Mouse (Mus musculus): ENCODE results near the gene Rai14. TPM values are rescaled to one million over a fixed set of nuclear protein-coding genes. Genes with fewer than 3 reads are reported as not detected.

Rai14 gene
- polyA plus RNA-seq, 1 experiment from 2014 or later = 4.6 TPM

DNA sequence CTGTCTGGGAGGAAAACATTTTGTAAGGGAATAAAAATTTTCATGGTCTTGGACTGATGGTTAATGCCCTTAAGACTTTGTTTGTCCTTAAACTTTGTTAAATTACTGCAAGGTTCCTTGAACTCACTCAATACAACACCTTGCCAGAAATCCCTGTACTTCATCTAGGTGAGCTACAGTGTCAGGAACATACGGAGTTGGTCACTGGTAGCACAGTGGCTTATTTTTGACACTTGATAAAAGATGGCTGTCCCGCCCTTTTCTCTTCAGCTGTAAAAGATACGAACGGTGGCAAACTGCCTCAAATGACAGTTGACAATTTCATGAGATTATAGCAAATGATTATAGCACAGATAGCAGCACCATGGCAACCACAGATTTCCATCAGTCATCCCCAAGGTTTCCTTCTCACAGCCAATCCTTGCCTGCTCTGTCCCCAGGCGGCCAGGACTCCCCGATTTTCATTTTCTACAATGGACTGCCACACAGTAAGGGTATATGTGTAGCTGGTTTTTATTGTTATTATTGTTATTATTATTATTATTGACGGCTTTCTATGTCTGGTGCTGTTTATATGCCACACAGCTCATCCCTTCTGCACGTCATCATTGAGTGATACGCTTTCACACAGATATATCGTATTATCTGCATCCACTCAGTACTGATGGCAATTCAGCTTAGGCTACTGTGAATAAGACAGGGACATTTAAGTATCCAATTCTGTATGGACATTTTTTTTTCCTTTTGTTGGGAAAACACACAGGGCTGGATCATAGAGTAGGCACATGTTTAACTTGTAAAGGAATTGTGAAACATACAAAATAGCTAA lies 129.9 kb downstream of the Rai14 start:
- ATAC-seq (ENCODE audit: insufficient read depth) = no peak
- H3K4me2 ChIP-seq = no peak overlapping the region
- H3K36me3 ChIP-seq (replicated peaks) = no peaks in the 10 kb centered on the region
- no peak overlapping the region for H3K4me3 ChIP-seq (replicated peaks)
- 62% methylated on average over 10 of the region's 10 CpGs for WGBS (ENCODE audit: insufficient replicate concordance)
- H3K27me3 ChIP-seq = no peaks in the 10 kb centered on the region
- H3K9ac ChIP-seq = no peak overlapping the region
- no peak overlapping the region for H3K27ac ChIP-seq (replicated peaks)
- H3K9me3 ChIP-seq (replicated peaks) = no peaks in the 10 kb centered on the region
- H3K4me1 ChIP-seq (replicated peaks) = no peaks in the 10 kb centered on the region

GRCm38 (mm10) chr15:10583408-10583807 lies 131.0 kb downstream of the Rai14 start:
- H3K4me3 ChIP-seq (replicated peaks) = no peak overlapping the region

DNA sequence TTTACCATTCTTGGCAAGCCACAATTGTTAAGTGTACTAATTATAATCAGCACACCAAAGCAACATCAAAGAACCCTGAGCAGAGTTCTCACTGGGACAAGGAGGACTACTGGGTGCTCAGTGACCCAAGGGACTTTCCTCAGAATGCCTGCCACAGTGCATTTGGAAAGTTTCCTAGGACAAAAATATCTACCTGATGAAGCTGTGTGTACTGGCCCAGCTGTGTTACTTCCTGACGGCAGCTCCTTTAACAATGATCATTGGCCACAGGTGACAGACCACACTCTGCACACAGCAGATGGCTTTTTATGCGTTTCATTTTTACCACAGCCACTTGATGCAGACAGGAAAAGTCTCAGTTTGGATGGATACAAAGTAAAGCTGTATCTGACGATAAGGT lies 135.3 kb downstream of the Rai14 start:
- no peak overlapping the region for H3K4me3 ChIP-seq (replicated peaks)
- H3K27ac ChIP-seq (replicated peaks) = no peak overlapping the region
- H3K27me3 ChIP-seq = no peaks in the 10 kb centered on the region
- H3K4me2 ChIP-seq = no peak overlapping the region
- no peaks in the 10 kb centered on the region for H3K9me3 ChIP-seq (replicated peaks)
- 0 out of 2 replicates have a peak, but pooled peaks cover 7% of the 10 kb centered on the region for H3K36me3 ChIP-seq (replicated peaks)
- ATAC-seq (ENCODE audit: insufficient read depth) = no peak
- H3K9ac ChIP-seq = no peak overlapping the region
- 72% methylated on average over 3 of the region's 3 CpGs for WGBS (ENCODE audit: insufficient replicate concordance)
- H3K4me1 ChIP-seq (replicated peaks) = no peaks in the 10 kb centered on the region

More at GRCm38 (mm10) chr15:10583408-10583807, 131.0 kb downstream of the Rai14 start:
- Histone ChIP-seq H3K4me2 (no peak overlapping the region), H3K36me3 (replicated peaks) (no peaks in the 10 kb centered on the region), H3K4me1 (replicated peaks) (no peaks in the 10 kb centered on the region), H3K9ac (no peak overlapping the region), H3K9me3 (replicated peaks) (no peaks in the 10 kb centered on the region), H3K27ac (replicated peaks) (no peak overlapping the region), H3K27me3 (no peaks in the 10 kb centered on the region)
- 42% methylated on average over 8 of the region's 8 CpGs for WGBS (ENCODE audit: insufficient replicate concordance)
- ATAC-seq (ENCODE audit: insufficient read depth) = no peak

- ATAC-seq (ENCODE audit: insufficient read depth) = no peak
- Histone ChIP-seq H3K4me1 (replicated peaks) (no peaks in the 10 kb centered on the region), H3K36me3 (replicated peaks) (peaks cover 19% of the 10 kb centered on the region; the same call in 1 of the 2 replicates), H3K4me3 (replicated peaks) (no peak overlapping the region), H3K9me3 (replicated peaks) (no peaks in the 10 kb centered on the region), H3K27ac (replicated peaks) (no peak overlapping the region), H3K9ac (no peak overlapping the region), H3K4me2 (no peak overlapping the region), H3K27me3 (no peaks in the 10 kb centered on the region)
- 68% methylated on average over 7 of the region's 7 CpGs for WGBS (ENCODE audit: insufficient replicate concordance)
These were observed 147.9 kb downstream of the Rai14 start for GRCm38 (mm10) chr15:10566486-10566885.

GRCm38 (mm10) chr15:10564201-10564600 lies 150.2 kb downstream of the Rai14 start:
- no peak for ATAC-seq (ENCODE audit: insufficient read depth)

GRCm38 (mm10) chr15:10562281-10562680 lies 152.1 kb downstream of the Rai14 start:
- Histone ChIP-seq H3K9ac (no peak overlapping the region), H3K4me2 (no peak overlapping the region), H3K4me1 (replicated peaks) (no peaks in the 10 kb centered on the region), H3K36me3 (replicated peaks) (0 out of 2 replicates have a peak, but pooled peaks cover 1% of the 10 kb centered on the region), H3K27ac (replicated peaks) (no peak overlapping the region), H3K4me3 (replicated peaks) (no peak overlapping the region), H3K27me3 (no peaks in the 10 kb centered on the region), H3K9me3 (replicated peaks) (no peaks in the 10 kb centered on the region)
- no peak for ATAC-seq (ENCODE audit: insufficient read depth)

More at GRCm38 (mm10) chr15:10564201-10564600, 150.2 kb downstream of the Rai14 start:
- no peaks in the 10 kb centered on the region for H3K4me1 ChIP-seq (replicated peaks)
- no peak overlapping the region for H3K4me3 ChIP-seq (replicated peaks)
- no peak overlapping the region for H3K9ac ChIP-seq
- H3K27me3 ChIP-seq = no peaks in the 10 kb centered on the region
- 31% methylated on average over 1 of the region's 1 CpGs for WGBS (ENCODE audit: insufficient replicate concordance)
- H3K4me2 ChIP-seq = no peak overlapping the region
- no peaks in the 10 kb centered on the region for H3K9me3 ChIP-seq (replicated peaks)
- H3K27ac ChIP-seq (replicated peaks) = no peak overlapping the region
- H3K36me3 ChIP-seq (replicated peaks) = peaks cover 8% of the 10 kb centered on the region; the same call in 1 of the 2 replicates

- no peak overlapping the region for H3K4me3 ChIP-seq (replicated peaks)
These were observed 154.4 kb downstream of the Rai14 start for GRCm38 (mm10) chr15:10560005-10560404.

GRCm38 (mm10) chr15:10558465-10558864 lies 156.0 kb downstream of the Rai14 start, which contains the start of gene Ttc23l:
Gene Ttc23l, minus strand, starts transcription at chr15:10558668.
- Histone ChIP-seq H3K4me2 (no peak within 1 kb of the TSS), H3K27me3 (no peaks in the 10 kb centered on the region), H3K4me1 (replicated peaks) (no peaks in the 10 kb centered on the region), H3K4me3 (replicated peaks) (no peak within 1 kb of the TSS), H3K36me3 (replicated peaks) (no peaks in the 10 kb centered on the region), H3K27ac (replicated peaks) (no peak within 1 kb of the TSS), H3K9ac (no peak within 1 kb of the TSS), H3K9me3 (replicated peaks) (no peaks in the 10 kb centered on the region)
- WGBS (ENCODE audit: insufficient replicate concordance) = 68% methylated on average over 13 of the region's 13 CpGs
- no peak for ATAC-seq (ENCODE audit: insufficient read depth)

More at GRCm38 (mm10) chr15:10560005-10560404, 154.4 kb downstream of the Rai14 start:
- no peak for ATAC-seq (ENCODE audit: insufficient read depth)
- Histone ChIP-seq H3K36me3 (replicated peaks) (no peaks in the 10 kb centered on the region), H3K27ac (replicated peaks) (no peak overlapping the region), H3K9me3 (replicated peaks) (no peaks in the 10 kb centered on the region), H3K9ac (no peak overlapping the region), H3K27me3 (no peaks in the 10 kb centered on the region), H3K4me2 (no peak overlapping the region), H3K4me1 (replicated peaks) (no peaks in the 10 kb centered on the region)
- WGBS (ENCODE audit: insufficient replicate concordance) = 77% methylated on average over 7 of the region's 7 CpGs

DNA sequence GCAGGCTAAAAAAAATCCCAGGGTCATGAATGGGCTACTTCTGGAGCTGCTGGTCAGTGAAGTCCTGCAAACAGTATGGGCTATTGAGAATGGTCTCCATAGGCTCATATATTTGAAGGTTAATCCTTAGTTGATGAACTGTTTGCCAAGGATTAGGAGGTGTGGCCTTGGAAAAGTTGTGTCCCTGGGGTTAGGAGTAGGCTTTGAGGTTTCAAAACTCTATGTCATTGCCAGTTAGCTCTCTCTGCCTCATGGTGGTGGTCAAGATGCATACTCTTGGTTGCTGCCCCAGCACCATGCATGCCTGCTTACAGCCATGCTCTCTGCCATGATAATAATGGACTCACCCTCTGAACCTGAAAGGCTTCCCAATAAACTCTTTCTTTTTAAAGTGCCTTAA lies 160.1 kb downstream of the Rai14 start:
- Histone ChIP-seq H3K9me3 (replicated peaks) (no peaks in the 10 kb centered on the region), H3K9ac (no peak overlapping the region), H3K27ac (replicated peaks) (no peak overlapping the region), H3K4me1 (replicated peaks) (no peaks in the 10 kb centered on the region), H3K4me3 (replicated peaks) (no peak overlapping the region), H3K27me3 (no peaks in the 10 kb centered on the region), H3K36me3 (replicated peaks) (no peaks in the 10 kb centered on the region), H3K4me2 (no peak overlapping the region)
- no peak for ATAC-seq (ENCODE audit: insufficient read depth)

DNA sequence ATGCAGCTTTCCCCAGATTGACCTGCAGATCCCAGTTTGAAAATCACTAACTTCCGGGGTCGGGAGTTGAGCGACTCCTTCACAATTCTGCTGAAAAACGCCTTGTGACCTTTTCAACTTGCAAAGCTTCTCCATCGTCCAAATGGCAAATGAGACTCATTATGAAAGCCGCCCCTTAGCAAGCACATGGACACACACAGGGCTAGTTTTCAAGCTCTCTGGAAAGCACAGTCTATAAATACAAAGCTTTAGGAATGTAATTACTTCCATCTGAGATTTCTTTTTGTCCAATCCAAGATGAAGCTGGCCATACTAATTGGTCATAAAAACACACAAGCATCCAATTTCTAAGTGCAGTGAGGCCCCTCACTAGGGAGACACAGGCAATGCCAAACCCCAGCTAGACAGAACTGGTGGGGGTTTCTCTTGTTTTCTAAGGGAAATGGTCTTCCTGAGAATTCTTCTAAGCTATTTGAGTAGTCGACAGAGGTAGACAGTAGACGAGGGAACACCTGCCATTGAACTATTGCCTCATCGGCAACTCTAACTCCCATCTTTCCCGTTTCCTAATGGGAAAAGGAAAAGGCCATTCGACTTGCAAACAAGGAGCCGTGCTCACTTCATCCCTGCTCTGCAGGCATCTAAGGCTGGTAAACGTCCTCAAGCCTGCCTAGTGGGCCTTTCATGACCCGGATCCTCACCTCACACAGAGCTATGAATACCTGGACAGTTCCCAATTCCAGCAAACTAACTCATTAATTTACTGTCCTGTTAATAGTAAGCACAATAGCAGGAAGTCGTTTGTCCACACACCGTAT lies 173.9 kb downstream of the Rai14 start:
- no peak overlapping the region for H3K9ac ChIP-seq
- ATAC-seq (ENCODE audit: insufficient read depth) = no peak

GRCm38 (mm10) chr15:10535969-10536368 lies 178.5 kb downstream of the Rai14 start:
- Histone ChIP-seq H3K27ac (replicated peaks) (no peak overlapping the region), H3K36me3 (replicated peaks) (no peaks in the 10 kb centered on the region), H3K4me3 (replicated peaks) (no peak overlapping the region), H3K9me3 (replicated peaks) (no peaks in the 10 kb centered on the region), H3K9ac (no peak overlapping the region), H3K4me2 (no peak overlapping the region), H3K27me3 (no peaks in the 10 kb centered on the region), H3K4me1 (replicated peaks) (no peaks in the 10 kb centered on the region)
- no peak for ATAC-seq (ENCODE audit: insufficient read depth)
- 61% methylated on average over 7 of the region's 7 CpGs for WGBS (ENCODE audit: insufficient replicate concordance)

More for the DNA sequence above, 173.9 kb downstream of the Rai14 start:
- H3K27me3 ChIP-seq = no peaks in the 10 kb centered on the region
- no peaks in the 10 kb centered on the region for H3K36me3 ChIP-seq (replicated peaks)
- H3K4me1 ChIP-seq (replicated peaks) = no peaks in the 10 kb centered on the region
- 65% methylated on average over 16 of the region's 16 CpGs for WGBS (ENCODE audit: insufficient replicate concordance)
- no peak overlapping the region for H3K27ac ChIP-seq (replicated peaks)
- no peaks in the 10 kb centered on the region for H3K9me3 ChIP-seq (replicated peaks)
- no peak overlapping the region for H3K4me2 ChIP-seq
- H3K4me3 ChIP-seq (replicated peaks) = no peak overlapping the region
